Mouse (Mus musculus): Measurements from ENCODE around the gene Gm973. TPM values are rescaled to one million over a fixed set of nuclear protein-coding genes. Genes with fewer than 3 reads are reported as not detected.
"Not testable (repeated sequence)": the region's sequence is repeated elsewhere in the genome, so short reads cannot be mapped to it uniquely, and the experiment has no call there.

Gene Gm973
- polyA plus RNA-seq, 1 experiment: 0.22 TPM

DNA sequence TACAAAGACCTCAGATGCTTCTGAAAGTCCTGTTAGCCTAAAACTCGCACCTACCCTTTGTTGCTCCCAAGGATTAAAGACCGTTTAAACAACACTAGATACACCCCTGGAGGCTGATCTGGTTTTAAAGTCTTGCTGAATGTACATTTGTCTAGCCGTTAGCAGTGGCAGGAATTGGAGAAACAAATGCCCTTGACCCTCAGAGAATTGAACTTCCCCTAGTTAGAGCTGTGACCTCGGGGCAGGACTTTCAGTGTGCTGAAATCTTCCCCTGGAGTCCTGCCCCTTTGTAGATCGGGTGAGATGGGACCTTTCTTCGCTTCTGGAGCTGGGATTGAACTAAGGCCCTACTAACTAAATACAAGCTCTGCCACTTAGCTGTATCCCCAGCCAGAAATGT is 113.1 kb downstream of the Gm973 start:
- Histone ChIP-seq H3K27me3 (replicated peaks; ENCODE audit: control insufficient read depth, insufficient read depth, low read length) (no peaks in the 10 kb centered on the region), H3K4me1 (ENCODE audit: control insufficient read depth, insufficient read depth, low read length) (no peaks in the 10 kb centered on the region), H3K27ac (ENCODE audit: insufficient read depth, low read depth, low read length) (no peak overlapping the region), H3K36me3 (ENCODE audit: control insufficient read depth, insufficient read depth, low read length) (no peaks in the 10 kb centered on the region), H3K4me3 (ENCODE audit: insufficient read depth, low read depth, low read length) (no peak overlapping the region)
- DNase-seq: no peak
- TF ChIP-seq POLR2A (IDR thresholded peaks at IDR 0.05; ENCODE audit: low read depth, low read length): no peak
- TF ChIP-seq CTCF (conservative IDR thresholded peaks at IDR 0.05; ENCODE audit: insufficient read depth, insufficient read length, low read depth, low read length): no peak
- WGBS: 58% methylated on average over 6 of the region's 6 CpGs

DNA sequence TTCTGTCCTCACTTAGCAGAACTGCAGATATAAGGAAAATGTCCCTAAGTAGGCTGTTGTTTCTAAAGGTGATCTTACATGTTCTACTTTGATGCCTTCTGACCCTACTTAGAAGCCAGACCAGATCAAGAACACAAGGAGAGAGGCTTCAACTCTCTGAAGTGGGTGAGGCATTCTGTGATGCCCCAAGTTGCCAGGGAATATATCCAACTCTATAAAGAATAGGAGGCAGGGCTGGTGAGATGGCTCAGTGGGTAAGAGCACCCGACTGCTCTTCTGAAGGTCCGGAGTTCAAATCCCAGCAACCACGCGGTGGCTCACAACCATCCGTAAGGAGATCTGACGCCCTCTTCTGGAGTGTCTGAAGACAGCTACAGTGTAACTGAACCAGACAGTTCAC is 114.3 kb downstream of the Gm973 start:
- not testable (repeated sequence) for H3K36me3 ChIP-seq (ENCODE audit: control insufficient read depth, insufficient read depth, low read length); H3K27me3 ChIP-seq (replicated peaks; ENCODE audit: control insufficient read depth, insufficient read depth, low read length); H3K4me1 ChIP-seq (ENCODE audit: control insufficient read depth, insufficient read depth, low read length); H3K4me3 ChIP-seq (ENCODE audit: insufficient read depth, low read depth, low read length); H3K27ac ChIP-seq (ENCODE audit: insufficient read depth, low read depth, low read length); DNase-seq
- WGBS: 91% methylated on average over 6 of the region's 6 CpGs

DNA sequence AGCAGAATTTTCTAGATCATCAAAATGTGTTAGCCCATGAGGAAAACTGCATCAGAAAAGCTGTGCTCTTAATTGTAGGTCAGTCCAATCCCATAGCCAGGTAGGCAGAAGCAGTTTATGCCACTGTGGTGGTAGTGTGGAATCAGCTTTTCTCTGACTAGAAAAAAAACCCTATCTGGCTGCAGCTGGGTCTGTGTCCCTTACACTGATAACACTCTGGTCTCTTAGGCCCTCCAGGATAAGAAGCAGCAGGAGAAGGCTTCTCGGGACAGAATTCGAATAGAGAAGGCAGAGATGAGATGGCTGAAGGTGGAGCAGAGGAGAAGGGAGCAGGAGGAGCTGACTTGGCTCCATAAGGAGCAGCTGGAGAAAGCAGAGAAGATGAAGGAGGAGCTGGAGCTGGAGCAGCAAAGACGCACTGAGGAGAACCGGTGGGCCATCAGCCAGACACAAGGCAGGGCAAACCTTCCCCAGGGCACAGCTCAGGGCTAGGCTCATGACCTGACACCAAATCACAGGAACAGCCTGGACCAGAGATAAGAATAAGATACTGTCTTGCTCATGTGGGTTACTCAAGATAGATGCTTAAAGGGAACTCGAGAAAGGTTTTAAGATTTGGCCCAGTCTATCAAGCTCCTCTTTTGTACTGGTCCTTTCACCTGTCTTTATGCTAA is 116.1 kb downstream of the Gm973 start:
- 79% methylated on average over 5 of the region's 5 CpGs for WGBS
- no peak for TF ChIP-seq CTCF (conservative IDR thresholded peaks at IDR 0.05; ENCODE audit: insufficient read depth, insufficient read length, low read depth, low read length)
- no peak for TF ChIP-seq POLR2A (IDR thresholded peaks at IDR 0.05; ENCODE audit: low read depth, low read length)
- H3K27ac ChIP-seq (ENCODE audit: insufficient read depth, low read depth, low read length): no peak overlapping the region
- H3K4me3 ChIP-seq (ENCODE audit: insufficient read depth, low read depth, low read length): no peak overlapping the region
- H3K36me3 ChIP-seq (ENCODE audit: control insufficient read depth, insufficient read depth, low read length): no peaks in the 10 kb centered on the region
- H3K4me1 ChIP-seq (ENCODE audit: control insufficient read depth, insufficient read depth, low read length): no peaks in the 10 kb centered on the region
- no peak for DNase-seq
- H3K27me3 ChIP-seq (replicated peaks; ENCODE audit: control insufficient read depth, insufficient read depth, low read length): no peaks in the 10 kb centered on the region

DNA sequence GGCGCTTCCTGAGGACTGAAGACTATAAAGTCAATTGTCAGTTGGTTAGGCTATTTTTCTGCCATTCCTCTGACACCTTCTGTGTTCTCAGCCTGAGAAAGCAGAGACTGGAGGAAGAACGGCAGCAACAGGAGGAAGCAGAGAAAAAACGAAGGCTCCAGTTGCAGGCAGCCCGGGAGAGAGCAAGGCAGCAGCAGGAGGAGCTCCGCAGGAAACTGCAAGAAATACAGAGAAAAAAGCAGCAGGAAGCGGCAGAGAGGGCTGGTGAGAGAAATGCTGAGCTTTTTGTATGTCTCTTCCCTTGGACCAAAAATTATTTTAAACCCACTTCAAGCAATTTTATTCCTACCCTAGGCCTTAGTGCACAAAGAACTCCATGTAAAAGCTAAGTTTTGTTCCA is 117.0 kb downstream of the Gm973 start:
- no peaks in the 10 kb centered on the region for H3K27me3 ChIP-seq (replicated peaks; ENCODE audit: control insufficient read depth, insufficient read depth, low read length)
- no peak overlapping the region for H3K27ac ChIP-seq (ENCODE audit: insufficient read depth, low read depth, low read length)
- WGBS: 33% methylated on average over 6 of the region's 6 CpGs
- H3K4me3 ChIP-seq (ENCODE audit: insufficient read depth, low read depth, low read length): no peak overlapping the region
- DNase-seq: no peak
- H3K4me1 ChIP-seq (ENCODE audit: control insufficient read depth, insufficient read depth, low read length): no peaks in the 10 kb centered on the region
- no peaks in the 10 kb centered on the region for H3K36me3 ChIP-seq (ENCODE audit: control insufficient read depth, insufficient read depth, low read length)
- TF ChIP-seq CTCF (conservative IDR thresholded peaks at IDR 0.05; ENCODE audit: insufficient read depth, insufficient read length, low read depth, low read length): no peak
- TF ChIP-seq POLR2A (IDR thresholded peaks at IDR 0.05; ENCODE audit: low read depth, low read length): no peak

DNA sequence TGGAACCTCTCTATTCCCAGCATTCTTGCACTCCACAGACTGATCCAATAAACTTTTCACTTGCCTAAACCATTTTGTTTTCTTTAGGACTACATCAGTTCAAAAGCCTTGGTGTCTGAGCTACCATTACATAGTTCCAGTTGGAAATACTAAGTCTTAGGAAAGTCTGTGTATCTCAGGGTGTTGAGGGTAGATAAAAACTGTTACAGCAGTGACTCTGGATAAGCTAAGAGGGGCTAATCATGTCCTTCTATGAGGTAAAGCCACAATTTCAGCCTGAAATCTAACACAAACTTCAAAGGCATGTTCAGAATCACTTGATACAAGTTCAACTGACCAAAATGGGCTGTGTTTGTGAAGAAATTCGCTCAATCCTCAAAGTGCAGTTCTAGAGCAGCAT is 120.3 kb downstream of the Gm973 start:
- Histone ChIP-seq H3K27ac (ENCODE audit: insufficient read depth, low read depth, low read length) (no peak overlapping the region), H3K4me1 (ENCODE audit: control insufficient read depth, insufficient read depth, low read length) (no peaks in the 10 kb centered on the region), H3K4me3 (ENCODE audit: insufficient read depth, low read depth, low read length) (no peak overlapping the region), H3K36me3 (ENCODE audit: control insufficient read depth, insufficient read depth, low read length) (no peaks in the 10 kb centered on the region), H3K27me3 (replicated peaks; ENCODE audit: control insufficient read depth, insufficient read depth, low read length) (no peaks in the 10 kb centered on the region)
- no peak for TF ChIP-seq CTCF (conservative IDR thresholded peaks at IDR 0.05; ENCODE audit: insufficient read depth, insufficient read length, low read depth, low read length)
- TF ChIP-seq POLR2A (IDR thresholded peaks at IDR 0.05; ENCODE audit: low read depth, low read length): no peak
- DNase-seq: no peak
- WGBS: 75% methylated on average over 1 of the region's 1 CpGs

DNA sequence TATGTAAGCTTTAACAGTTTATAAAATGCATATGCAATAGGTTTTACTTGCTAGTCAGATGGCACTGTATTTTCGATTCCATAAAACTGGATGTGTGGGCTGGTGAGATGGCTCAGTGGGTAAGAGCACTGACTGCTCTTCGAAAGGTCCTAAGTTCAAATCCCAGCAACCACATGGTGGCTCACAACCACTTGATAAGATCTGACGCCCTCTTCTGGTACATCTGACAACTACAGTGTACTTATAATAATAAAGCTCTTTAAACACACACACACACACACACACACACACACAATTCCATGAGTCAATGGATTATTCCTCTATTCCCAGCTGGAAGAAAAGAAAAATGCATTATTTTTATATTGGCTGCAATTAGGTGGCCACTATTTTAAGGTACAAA is 122.3 kb downstream of the Gm973 start:
- Histone ChIP-seq H3K4me1 (ENCODE audit: control insufficient read depth, insufficient read depth, low read length) (no peaks in the 10 kb centered on the region), H3K27ac (ENCODE audit: insufficient read depth, low read depth, low read length) (no peak overlapping the region), H3K36me3 (ENCODE audit: control insufficient read depth, insufficient read depth, low read length) (peaks cover 3% of the 10 kb centered on the region), H3K27me3 (replicated peaks; ENCODE audit: control insufficient read depth, insufficient read depth, low read length) (no peaks in the 10 kb centered on the region), H3K4me3 (ENCODE audit: insufficient read depth, low read depth, low read length) (no peak overlapping the region)
- no peak for DNase-seq
- TF ChIP-seq POLR2A (IDR thresholded peaks at IDR 0.05; ENCODE audit: low read depth, low read length): no peak
- TF ChIP-seq CTCF (conservative IDR thresholded peaks at IDR 0.05; ENCODE audit: insufficient read depth, insufficient read length, low read depth, low read length): no peak
- 90% methylated on average over 3 of the region's 3 CpGs for WGBS

DNA sequence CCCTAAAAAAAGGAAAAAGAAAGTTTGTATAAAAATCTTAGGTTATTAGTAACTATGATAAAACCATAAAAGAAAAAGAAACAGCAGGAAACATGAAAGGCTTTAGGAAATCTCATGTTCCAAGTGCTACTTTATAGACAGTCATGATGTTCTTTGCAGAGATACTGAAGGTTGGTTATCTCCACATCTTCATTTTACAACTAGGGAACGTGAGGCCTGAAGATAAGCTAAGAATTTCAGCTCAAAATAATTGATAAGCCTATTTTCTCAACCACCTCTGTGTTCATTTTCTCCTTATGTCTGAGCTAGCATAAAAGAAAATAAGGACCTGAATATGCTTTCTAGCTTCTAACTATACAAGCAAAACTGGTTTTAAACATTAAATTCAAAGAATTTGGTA is 126.4 kb downstream of the Gm973 start:
- H3K27me3 ChIP-seq (replicated peaks; ENCODE audit: control insufficient read depth, insufficient read depth, low read length): no peaks in the 10 kb centered on the region
- H3K36me3 ChIP-seq (ENCODE audit: control insufficient read depth, insufficient read depth, low read length): peaks cover 3% of the 10 kb centered on the region
- H3K4me3 ChIP-seq (ENCODE audit: insufficient read depth, low read depth, low read length): no peak overlapping the region
- TF ChIP-seq POLR2A (IDR thresholded peaks at IDR 0.05; ENCODE audit: low read depth, low read length) (no peak), CTCF (conservative IDR thresholded peaks at IDR 0.05; ENCODE audit: insufficient read depth, insufficient read length, low read depth, low read length) (no peak)
- DNase-seq: no peak
- H3K4me1 ChIP-seq (ENCODE audit: control insufficient read depth, insufficient read depth, low read length): no peaks in the 10 kb centered on the region
- H3K27ac ChIP-seq (ENCODE audit: insufficient read depth, low read depth, low read length): no peak overlapping the region
- 85% methylated on average over 1 of the region's 1 CpGs for WGBS

DNA sequence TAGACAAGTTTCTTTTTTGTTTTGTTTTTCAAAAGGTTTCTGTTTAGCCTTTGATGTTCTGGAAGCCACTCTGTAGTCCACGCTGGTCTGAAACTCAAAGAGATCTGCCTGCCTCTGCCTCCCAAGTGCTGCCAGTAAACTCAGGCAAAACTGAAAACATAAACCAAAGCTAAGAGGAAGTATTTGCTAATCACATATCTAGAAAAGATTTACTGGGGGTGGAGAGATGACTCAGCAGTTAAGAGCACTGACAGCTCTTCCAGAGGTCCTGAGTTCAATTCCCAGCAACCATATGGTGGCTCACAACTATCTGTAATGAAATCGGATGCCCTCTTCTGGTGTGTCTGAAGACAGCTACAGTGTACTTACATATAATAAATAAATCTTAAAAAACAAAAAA is 130.4 kb downstream of the Gm973 start:
- not testable (repeated sequence) for DNase-seq; H3K36me3 ChIP-seq (ENCODE audit: control insufficient read depth, insufficient read depth, low read length); H3K4me1 ChIP-seq (ENCODE audit: control insufficient read depth, insufficient read depth, low read length); H3K4me3 ChIP-seq (ENCODE audit: insufficient read depth, low read depth, low read length); H3K27me3 ChIP-seq (replicated peaks; ENCODE audit: control insufficient read depth, insufficient read depth, low read length); H3K27ac ChIP-seq (ENCODE audit: insufficient read depth, low read depth, low read length)
- 96% methylated on average over 2 of the region's 2 CpGs for WGBS
